Mouse (Mus musculus) G1E (cell line): ENCODE measurements around the gene Fgd2. TPM values are rescaled to one million over a fixed set of nuclear protein-coding genes. Genes with fewer than 3 reads are reported as not detected.

Experiments
- ATAC-seq: 2 replicates; pipeline ENCODE4 v1.8.0; 2016; ENCODE audit warnings: mild to moderate bottlenecking; ENCODE audit not compliant: insufficient number of reproducible peaks, poor library complexity, low FRiP score, severe bottlenecking; ENCODE audit errors: extremely low read depth
- DNase-seq: peaks from one replicate; pipeline ENCODE4 v3.0.0; 2012; ENCODE audit warnings: low spot score
- H3K27me3 ChIP-seq: 2 replicates; pipeline ENCODE4 v1.6.1; 2012; ENCODE audit warnings: mild to moderate bottlenecking, low read length, inconsistent platforms; ENCODE audit not compliant: insufficient read depth
- H3K36me3 ChIP-seq: replicated peaks from 2 replicates; pipeline ENCODE3; 2012; ENCODE audit warnings: mild to moderate bottlenecking, inconsistent platforms
- H3K4me1 ChIP-seq: 2 replicates; pipeline ENCODE4 v1.6.1; 2012; ENCODE audit warnings: low read depth, low read length, inconsistent platforms, mixed read lengths; ENCODE audit not compliant: insufficient read depth
- H3K4me3 ChIP-seq: 2 replicates; pipeline ENCODE4 v1.5.1; 2012; ENCODE audit warnings: low read depth, mild to moderate bottlenecking, inconsistent platforms, low read length, moderate library complexity, mixed read lengths
- H3K9me3 ChIP-seq: replicated peaks from 2 replicates; pipeline ENCODE4 v1.6.1; 2012; ENCODE audit warnings: inconsistent platforms
- CTCF ChIP-seq: IDR thresholded peaks from 2 replicates; pipeline ENCODE4 v1.5.1; 2012; ENCODE audit warnings: low read depth, low read length, inconsistent platforms, mixed read lengths
- GATA1 ChIP-seq: IDR thresholded peaks from 2 replicates; pipeline ENCODE4 v1.6.1; 2012; ENCODE audit warnings: borderline replicate concordance, low read length, inconsistent platforms, mixed read lengths
- GATA2 ChIP-seq: IDR thresholded peaks from 2 replicates; pipeline ENCODE4 v1.6.1; 2012; ENCODE audit warnings: low read depth, low read length, inconsistent platforms, borderline replicate concordance
- POLR2AphosphoS5 ChIP-seq: IDR thresholded peaks from 2 replicates; pipeline ENCODE4 v1.6.1; 2012; ENCODE audit warnings: low read depth, low read length, inconsistent platforms; ENCODE audit not compliant: insufficient replicate concordance
- TAL1 ChIP-seq: conservative IDR thresholded peaks from 2 replicates; pipeline ENCODE4 v1.6.1; 2012; ENCODE audit warnings: low read depth, low read length, inconsistent platforms, mixed read lengths
- polyA plus RNA-seq: library from polyadenylated mRNA; stranded (reverse); fragments of >175 nt; gene quantifications from 2 replicates; pipeline ENCODE4 v1.2.3, GENCODE M21; 2012
- total RNA-seq, 2 experiments: library from RNA; stranded (forward) in 1 of 2; stranded (reverse) in 1 of 2; fragments of 200-1000 nt in 1 of 2; fragments of >200 nt in 1 of 2; fragmentation: Nextera tagmentation in 1 of 2; gene quantifications; 2 replicates each; pipeline ENCODE4 v1.2.3; 2014 to 2017

Gene Fgd2
- total and polyA plus RNA-seq, 3 experiments, result 0.22 to 0.60 TPM; not detected in 1

DNA sequence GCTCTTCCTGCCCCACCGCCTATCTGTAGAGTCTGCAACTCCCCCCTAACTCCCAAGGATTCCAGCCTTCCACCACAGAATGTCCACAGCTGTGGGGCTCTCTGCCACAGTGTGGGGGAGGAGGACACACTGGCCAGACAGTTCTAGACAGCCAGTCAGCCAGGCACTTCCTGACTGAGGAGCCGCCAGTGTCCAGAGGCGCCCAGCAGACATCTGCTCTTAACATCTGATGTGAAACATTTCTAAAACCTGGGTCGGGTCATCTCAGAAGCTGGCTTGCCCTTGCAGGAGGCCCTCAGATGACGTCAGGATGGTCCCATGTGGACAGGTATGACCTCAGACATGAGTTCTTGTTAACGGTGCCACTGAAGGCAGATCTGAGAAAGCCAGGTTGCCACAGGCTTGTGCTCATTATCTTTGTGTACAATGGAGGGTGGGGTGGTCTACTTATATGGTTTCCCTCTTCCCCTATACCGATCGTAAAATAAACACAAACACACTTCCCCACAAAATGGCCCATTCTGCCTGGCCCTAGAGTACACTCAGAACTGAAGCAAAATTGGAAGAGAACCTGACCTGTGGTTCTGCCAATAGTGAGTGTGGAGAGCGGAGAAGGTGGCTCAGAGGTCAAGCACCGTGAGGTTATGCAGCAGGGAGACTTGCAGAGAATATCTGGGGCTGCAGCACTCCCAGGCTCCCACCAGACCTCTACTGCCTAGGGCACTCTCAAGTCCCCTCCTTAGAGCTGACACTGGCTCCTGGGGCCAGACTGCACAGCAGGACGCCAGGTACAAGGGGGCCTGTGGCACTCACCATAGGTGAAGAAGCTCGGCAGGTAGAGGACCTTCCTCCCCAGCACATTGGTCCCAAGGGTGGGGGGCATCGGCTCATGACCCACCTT, 18.5 kb upstream of the Fgd2 start:
- no peak for ATAC-seq
- TF ChIP-seq GATA1, result no peak
- no peak for TF ChIP-seq TAL1
- no peak for TF ChIP-seq GATA2
- TF ChIP-seq CTCF, result no peak
- TF ChIP-seq POLR2AphosphoS5, result no peak
- DNase-seq, result peak; percentile 29
- H3K4me1 ChIP-seq, result peaks cover 69% of the 10 kb centered on the region
- H3K9me3 ChIP-seq, result no peaks in the 10 kb centered on the region
- peaks cover 86% of the 10 kb centered on the region for H3K36me3 ChIP-seq
- H3K4me3 ChIP-seq, result peak overlapping the region; percentile 54; the same call in 1 of the 2 replicates
- H3K27me3 ChIP-seq, result peaks cover 2% of the 10 kb centered on the region; the same call in 1 of the 2 replicates

DNA sequence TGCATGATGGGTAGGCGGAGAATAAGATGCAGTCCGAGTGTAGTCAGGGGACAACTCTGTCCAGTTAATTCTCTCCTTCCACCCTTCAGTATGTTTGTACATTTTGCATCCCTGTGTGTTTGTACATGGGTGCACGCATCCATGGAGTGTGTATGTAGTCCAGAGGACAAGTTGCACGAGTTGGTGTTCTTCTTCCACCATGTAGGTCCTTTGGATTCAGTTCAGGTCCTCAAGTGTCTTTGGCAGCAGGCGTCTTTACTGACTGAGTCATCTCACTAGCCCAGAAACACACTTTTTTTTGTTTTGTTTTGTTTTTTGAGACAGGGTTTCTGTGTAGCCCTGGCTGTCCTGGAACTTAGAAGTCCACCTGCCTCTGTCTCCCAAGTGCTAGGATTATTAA, 17.5 kb upstream of the Fgd2 start:
- no peak overlapping the region for H3K4me3 ChIP-seq
- peaks cover 76% of the 10 kb centered on the region for H3K36me3 ChIP-seq
- peaks cover 72% of the 10 kb centered on the region for H3K4me1 ChIP-seq
- TF ChIP-seq GATA2 (no peak), POLR2AphosphoS5 (no peak), CTCF (no peak), TAL1 (no peak), GATA1 (no peak)
- ATAC-seq, result no peak
- DNase-seq, result no peak
- H3K27me3 ChIP-seq, result peaks cover 2% of the 10 kb centered on the region; the same call in 1 of the 2 replicates
- no peaks in the 10 kb centered on the region for H3K9me3 ChIP-seq

DNA sequence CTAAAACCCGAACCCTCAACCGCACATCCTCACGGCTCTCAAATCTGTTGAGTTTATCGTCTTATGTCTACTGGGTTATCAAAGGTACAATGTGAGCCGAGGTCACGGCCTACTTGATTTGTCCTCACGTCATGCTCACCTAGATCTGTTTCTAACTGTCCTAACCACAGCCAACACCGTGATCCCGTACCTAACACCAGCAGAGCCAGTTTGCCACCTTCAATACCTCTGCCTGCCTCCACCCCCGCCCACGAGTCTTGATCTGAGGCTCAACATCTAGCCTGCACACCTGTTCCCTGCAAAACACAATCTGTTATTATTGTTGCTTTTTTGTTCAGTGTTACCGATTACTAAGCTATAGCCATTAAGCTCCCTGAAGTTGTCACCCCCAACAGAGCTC, 15.4 kb upstream of the Fgd2 start:
- no peak for ATAC-seq
- Histone ChIP-seq H3K9me3 (no peaks in the 10 kb centered on the region), H3K27me3 (peaks cover 2% of the 10 kb centered on the region; the same call in 1 of the 2 replicates), H3K4me3 (no peak overlapping the region), H3K36me3 (peaks cover 56% of the 10 kb centered on the region), H3K4me1 (peaks cover 63% of the 10 kb centered on the region)
- DNase-seq, result no peak
- TF ChIP-seq CTCF (no peak), TAL1 (no peak), GATA2 (no peak), POLR2AphosphoS5 (no peak)

DNA sequence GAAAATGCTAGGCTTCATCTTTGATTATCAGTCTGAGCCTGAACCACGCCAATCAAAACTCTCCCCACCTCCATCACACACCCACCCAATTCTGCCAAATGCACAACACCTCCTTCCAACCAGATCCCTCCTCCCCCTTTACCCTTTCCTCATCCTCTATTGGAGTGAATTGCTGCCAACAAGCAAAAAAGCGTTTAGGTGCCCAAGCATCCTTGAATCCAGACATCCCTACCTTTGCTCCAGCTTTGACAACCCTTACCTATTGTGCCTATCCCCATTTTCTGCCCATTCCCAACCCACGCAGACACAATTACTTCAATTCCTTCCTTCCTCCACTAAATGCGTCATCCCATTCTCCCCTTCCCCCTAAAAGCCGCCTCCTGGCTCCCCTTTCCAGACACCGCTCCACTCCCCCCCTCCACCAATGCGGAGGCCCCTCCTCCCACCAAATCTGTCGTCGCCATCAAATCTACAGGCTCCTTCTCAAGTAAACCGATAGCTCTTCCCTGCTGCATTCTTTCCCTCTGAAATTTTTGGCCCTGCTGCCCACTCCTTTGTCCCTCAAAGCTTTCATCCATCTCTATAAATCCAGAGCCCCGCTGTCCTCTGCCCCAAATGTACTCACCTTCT, 14.1 kb upstream of the Fgd2 start:
- Histone ChIP-seq H3K36me3 (peaks cover 43% of the 10 kb centered on the region), H3K4me1 (peaks cover 49% of the 10 kb centered on the region), H3K4me3 (peak overlapping the region; percentile 92), H3K9me3 (no peaks in the 10 kb centered on the region), H3K27me3 (peaks cover 2% of the 10 kb centered on the region; the same call in 1 of the 2 replicates)
- no peak for ATAC-seq
- TF ChIP-seq CTCF, result no peak
- no peak for TF ChIP-seq GATA2
- TF ChIP-seq GATA1, result no peak
- no peak for TF ChIP-seq POLR2AphosphoS5
- TF ChIP-seq TAL1, result no peak
- DNase-seq, result peak; percentile 55

DNA sequence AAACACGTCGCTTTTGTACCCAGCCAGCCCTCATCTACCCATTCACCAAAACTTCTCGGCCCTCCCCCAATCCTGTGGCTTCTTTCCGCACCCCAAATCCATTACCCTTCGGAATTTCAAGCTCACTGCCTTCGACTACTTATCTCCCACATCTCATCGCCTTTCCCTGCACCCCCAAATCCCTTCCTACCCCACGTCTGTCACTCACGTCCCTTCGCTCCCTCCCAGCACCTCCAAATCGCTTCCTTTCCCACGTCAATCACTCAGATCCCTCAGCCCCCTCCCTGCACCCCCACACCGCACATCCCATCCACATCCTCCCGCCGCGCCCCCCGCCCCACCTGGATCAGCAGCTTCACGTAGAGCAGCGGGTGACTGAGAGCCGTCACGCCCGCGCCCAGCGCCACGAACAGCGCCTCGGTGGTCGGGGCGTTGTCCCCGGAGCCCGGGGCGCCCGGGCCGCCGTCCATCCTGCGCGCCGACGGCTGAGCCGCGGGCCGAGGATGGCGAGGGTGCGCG, 13.5 kb upstream of the Fgd2 start:
- DNase-seq, result peak; percentile 55
- ATAC-seq, result no peak
- peaks cover 43% of the 10 kb centered on the region for H3K4me1 ChIP-seq

DNA sequence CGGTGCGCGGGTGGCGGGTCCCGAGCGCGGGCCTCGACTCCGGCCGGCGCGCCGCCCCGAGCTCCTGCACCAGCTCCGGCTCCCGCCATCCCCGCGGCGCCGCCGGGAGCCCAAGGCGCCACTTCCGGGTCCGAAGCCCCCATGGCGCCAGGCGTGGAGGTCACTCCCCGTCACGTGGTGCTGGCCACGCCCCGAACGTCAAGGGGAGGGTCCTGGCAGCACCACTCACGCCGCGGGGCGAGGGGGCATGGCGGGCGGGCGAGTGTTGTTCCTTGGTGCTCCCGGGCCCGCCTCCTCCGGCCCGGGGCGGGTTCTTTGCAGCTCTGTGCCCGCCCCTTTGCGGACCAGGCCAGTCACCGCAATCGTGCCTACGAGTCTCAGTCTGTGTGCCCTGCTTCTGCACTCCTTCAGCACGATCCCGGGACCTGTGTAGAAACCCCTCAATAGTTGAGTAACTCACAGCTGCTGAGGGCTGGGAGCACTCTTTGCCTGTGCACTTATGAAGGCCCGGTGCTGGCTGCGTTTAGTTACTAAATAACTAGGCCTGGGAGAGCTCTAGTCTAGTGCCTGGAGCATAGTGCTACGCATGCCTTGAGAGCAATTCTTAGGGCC, 13.0 kb upstream of the Fgd2 start, which contains the start of gene Mtch1:
Gene Mtch1, minus strand, starts transcription at position 290 of the 612 bp plus-strand sequence.
- H3K27me3 ChIP-seq, result peaks cover 2% of the 10 kb centered on the region; the same call in 1 of the 2 replicates
- DNase-seq (peak; percentile 98), ATAC-seq (peak; percentile 93)
- TF ChIP-seq GATA2 (no peak), TAL1 (no peak), GATA1 (no peak)
- H3K36me3 ChIP-seq, result peaks cover 31% of the 10 kb centered on the region
- no peaks in the 10 kb centered on the region for H3K9me3 ChIP-seq
- peaks cover 38% of the 10 kb centered on the region for H3K4me1 ChIP-seq
- peak within 1 kb of the TSS; percentile 92 for H3K4me3 ChIP-seq

More for the DNA sequence above, 13.5 kb upstream of the Fgd2 start:
- H3K9me3 ChIP-seq, result no peaks in the 10 kb centered on the region
- peaks cover 2% of the 10 kb centered on the region; the same call in 1 of the 2 replicates for H3K27me3 ChIP-seq
- TF ChIP-seq TAL1, result no peak
- TF ChIP-seq GATA1, result no peak
- TF ChIP-seq POLR2AphosphoS5, result no peak
- TF ChIP-seq GATA2, result no peak
- TF ChIP-seq CTCF, result no peak
- peak overlapping the region; percentile 92 for H3K4me3 ChIP-seq
- peaks cover 37% of the 10 kb centered on the region for H3K36me3 ChIP-seq
